Mouse (Mus musculus) 416B (cell line): Measurements from ENCODE around the gene Cald1.

ENCODE experiments used
- DNase-seq: peaks from one replicate; pipeline ENCODE4 v3.0.0; 2011; ENCODE audit warnings: low read depth

Cald1 gene

DNA sequence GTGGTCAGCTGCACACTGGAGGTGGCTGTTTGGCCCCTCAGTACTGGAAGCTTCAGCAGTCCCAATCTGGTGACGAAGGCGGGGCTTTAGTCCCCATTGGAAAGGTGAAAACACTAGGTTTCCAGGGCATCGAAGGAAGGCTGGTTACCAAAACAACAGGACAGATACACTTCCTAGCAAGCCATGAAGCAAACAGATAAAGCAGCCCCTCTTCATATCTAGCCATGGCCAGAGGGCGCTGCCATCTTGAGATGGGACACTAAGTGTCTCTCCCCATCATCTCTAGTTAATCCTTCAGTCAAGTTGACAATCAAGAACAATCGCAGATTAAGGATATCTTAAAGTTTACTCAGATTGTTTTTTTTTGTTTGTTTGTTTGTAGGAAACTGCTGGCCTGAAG, 167.4 kb downstream of the Cald1 start:
- no peak for DNase-seq

DNA sequence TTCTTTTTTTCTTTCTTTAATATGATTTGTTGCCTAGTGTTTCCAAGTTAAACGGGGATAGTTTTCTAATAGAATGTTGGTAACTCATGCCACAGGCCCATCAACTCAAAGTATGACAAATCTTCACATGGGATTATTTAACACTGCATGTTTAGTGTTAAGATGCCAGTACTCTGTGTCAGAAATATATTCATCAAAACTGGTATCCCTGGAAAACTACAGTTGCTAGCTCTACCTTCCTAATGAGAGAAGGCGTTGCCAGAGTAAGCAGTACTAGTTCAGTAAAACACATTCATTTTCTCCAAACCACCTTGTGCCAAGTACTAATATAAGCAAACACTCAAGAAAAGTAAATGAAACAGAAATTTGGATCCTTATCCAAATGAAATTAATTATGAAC, 171.7 kb downstream of the Cald1 start:
- DNase-seq, result no peak

GRCm38 (mm10) chr6:34770491-34770890, 172.2 kb downstream of the Cald1 start:
- no peak for DNase-seq

- DNase-seq, result no peak
Measured at GRCm38 (mm10) chr6:34776396-34776795, 178.1 kb downstream of the Cald1 start.

GRCm38 (mm10) chr6:34777094-34777493, 178.8 kb downstream of the Cald1 start:
- no peak for DNase-seq

DNA sequence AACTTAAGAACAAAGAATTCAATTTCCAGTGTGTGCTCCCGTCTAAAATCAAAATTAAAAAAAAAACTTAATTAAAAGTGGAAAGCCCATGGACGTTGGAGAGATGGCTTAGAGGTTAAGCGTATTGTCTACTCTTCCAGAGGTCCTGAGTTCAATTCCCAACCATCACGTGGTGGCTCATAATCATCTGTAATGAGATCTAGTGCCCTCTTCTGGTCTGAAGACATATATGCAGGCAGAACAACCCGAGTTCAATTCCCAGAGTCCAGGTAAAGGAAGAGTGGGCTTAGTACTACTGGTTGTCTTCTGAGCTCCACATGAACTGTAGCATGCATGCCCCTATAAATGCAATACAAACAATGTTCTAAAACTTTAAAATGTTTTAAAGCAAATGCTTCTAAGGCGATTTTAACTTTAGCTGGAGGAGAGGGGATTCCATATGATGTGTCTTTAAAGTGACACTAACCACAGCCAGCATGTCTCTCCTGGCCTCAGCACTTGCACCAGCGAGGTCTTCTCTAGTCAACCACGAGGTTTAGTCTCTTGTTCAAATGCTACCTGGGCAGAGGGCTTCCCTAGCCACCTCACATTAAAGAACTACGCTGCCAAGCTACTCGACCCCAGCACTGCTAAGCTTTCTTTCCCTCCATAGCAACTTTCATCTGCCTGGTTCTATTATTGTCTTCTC, 179.8 kb downstream of the Cald1 start:
- peak; percentile 33 for DNase-seq

DNA sequence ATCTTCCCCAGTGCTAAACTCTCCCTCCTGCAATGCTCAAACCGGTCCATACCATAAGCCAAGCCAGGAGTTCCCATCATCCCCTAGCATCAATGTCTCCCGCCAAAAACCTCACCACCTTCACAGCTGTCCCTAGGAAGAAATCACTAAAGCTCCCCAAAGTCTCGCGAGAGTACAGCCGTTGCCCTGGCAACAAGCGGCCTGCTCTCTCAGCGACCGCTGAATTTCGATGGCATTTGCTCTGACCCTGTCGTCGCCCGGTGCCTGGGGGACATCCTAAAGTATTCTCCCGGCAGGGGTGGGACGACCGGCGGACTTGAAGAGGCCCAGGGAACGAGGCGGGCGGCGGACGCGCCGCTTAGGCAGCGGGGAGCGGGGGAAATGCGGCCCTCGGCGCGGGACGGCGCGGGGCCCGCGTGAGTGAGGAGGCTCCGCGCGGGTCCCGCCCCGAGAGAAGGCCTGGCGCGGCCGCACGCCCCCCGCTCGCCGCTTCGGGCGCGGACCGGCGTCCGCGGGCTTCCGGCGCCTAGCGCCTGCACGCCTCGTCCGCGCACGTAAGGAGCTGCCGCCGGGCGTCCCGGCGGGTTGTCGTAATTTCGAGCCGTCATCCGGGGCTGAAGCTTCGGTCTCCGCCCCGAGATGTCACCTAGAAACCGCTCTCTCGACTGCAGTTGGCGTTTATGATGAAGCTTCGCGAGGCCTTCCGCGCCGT, 182.1 kb downstream of the Cald1 start, which contains the start of gene Agbl3:
TSS of gene Agbl3 (plus strand) at position 202 of the 712 bp plus-strand sequence.
- DNase-seq, result peak; percentile 96

GRCm38 (mm10) chr6:34780943-34781289, 182.6 kb downstream of the Cald1 start:
- no peak for DNase-seq

- DNase-seq, result peak; percentile 95
Measured at GRCm38 (mm10) chr6:34782493-34782892, 184.2 kb downstream of the Cald1 start.

DNA sequence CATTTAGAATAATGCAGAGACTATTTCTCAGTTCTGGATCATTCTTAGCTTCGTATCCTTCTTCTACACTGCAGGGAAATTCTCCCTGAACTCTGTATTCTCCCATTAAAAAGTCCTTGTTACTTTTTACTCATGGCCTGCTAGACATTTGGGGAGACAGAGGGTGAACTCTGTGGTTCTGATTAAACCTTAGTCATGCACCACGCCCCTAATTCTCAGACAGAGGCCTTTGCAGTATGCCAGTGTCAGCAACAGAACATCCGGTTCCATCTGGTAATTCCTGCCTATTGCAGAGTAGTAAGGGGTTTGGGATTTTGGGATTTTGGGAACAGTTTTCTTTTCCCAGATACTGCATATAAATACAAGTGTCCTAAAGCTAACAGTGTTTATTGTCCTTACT, 198.6 kb downstream of the Cald1 start:
- DNase-seq, result peak; percentile 76

DNA sequence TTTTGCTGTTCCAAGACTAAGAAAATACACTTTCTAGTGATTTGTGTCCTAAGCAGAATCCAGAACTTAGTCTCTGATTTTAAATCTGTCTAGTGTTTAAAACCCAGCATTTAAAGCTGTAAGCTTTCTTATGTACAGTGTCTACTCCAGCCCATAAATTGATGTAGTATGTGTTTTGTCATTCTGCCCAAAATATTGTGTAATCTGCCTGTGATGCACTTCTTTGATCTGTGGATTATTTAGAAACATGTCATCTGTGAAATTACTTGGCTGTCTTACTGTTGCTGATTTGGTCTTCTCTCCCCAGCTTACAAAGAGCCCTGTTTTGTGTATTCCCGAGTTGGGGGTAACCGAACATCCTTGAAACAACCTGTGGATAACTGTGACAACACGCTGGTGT, 199.6 kb downstream of the Cald1 start:
- DNase-seq, result peak; percentile 48

DNA sequence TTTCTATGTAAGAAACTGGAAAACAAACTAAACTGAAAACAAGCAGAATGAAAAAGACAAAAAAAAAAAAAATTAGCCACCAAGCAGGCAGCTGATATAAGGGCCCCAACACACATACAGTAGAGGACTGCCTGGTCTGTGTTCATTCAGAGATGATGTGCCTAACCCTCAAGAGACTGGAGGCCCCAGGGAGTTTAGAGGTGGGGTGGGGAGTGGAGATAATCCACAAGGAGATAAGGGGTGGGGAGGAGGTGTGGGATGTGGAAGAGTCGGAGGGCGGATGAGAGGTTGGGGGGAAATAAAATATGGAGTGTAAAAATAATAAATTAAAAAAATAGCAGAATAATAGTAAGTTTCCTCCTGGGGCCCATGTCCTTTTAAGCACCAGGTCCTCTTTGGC, 207.3 kb downstream of the Cald1 start:
- no peak for DNase-seq

GRCm38 (mm10) chr6:34810651-34811050, 212.4 kb downstream of the Cald1 start:
- peak; percentile 78 for DNase-seq

DNA sequence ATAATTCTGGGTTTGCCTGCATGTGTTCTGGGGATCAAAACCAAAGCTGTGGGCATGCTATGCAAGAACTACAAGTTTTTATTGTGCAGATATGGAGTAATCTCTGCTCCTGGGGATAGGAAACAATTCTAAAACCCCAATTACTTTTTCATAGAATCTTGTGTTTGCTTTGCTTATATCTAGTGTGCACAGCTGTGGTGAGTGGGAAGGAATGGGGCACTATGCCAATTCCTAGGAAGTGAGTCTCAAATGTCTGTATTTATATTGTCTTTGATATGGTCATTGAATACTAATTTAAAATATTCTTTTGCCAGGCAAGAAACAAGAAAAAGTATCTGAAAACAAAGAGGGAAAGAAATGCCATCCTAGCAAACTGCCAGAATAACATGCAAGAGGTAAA, 226.1 kb downstream of the Cald1 start:
- peak; percentile 66 for DNase-seq
